Mouse (Mus musculus) neural tube, embryonic 11.5 days (tissue): ENCODE data around the gene Defb41. TPM values are rescaled to one million over a fixed set of nuclear protein-coding genes. Genes with fewer than 3 reads are reported as not detected.

ENCODE experiments used
- ATAC-seq: fragments of 200-750 bp; cut with Nextera tagmentation; 2 replicates; pipeline ENCODE4 v1.8.0; 2017; ENCODE audit warnings: moderate number of reproducible peaks, mild to moderate bottlenecking, moderate TSS enrichment, moderate library complexity; ENCODE audit not compliant: insufficient read depth, low FRiP score, low TSS enrichment
- DNase-seq: peaks from one replicate; pipeline ENCODE4 v3.0.0-alpha.2; 2015; ENCODE audit warnings: low spot score
- H3K27ac ChIP-seq: fragments of 300-500 bp; sonication (generic); 2 replicates; pipeline ENCODE4 v1.5.1; 2014; ENCODE audit warnings: low read depth, mild to moderate bottlenecking, low read length
- H3K27me3 ChIP-seq: fragments of 300-500 bp; sonication (generic); 2 replicates; pipeline ENCODE4 v1.6.1; 2014; ENCODE audit warnings: mild to moderate bottlenecking, low read length, mixed read lengths; ENCODE audit not compliant: control insufficient read depth, insufficient read depth
- H3K36me3 ChIP-seq: fragments of 300-500 bp; sonication (generic); 2 replicates; pipeline ENCODE4 v1.6.1; 2014; ENCODE audit warnings: mild to moderate bottlenecking, low read length, moderate library complexity, mixed read lengths; ENCODE audit not compliant: control insufficient read depth, insufficient read depth
- H3K4me1 ChIP-seq: fragments of 300-500 bp; sonication (generic); 2 replicates; pipeline ENCODE4 v1.6.1; 2014; ENCODE audit warnings: low read length, mixed read lengths; ENCODE audit not compliant: control insufficient read depth, insufficient read depth
- H3K4me2 ChIP-seq: fragments of 300-500 bp; sonication (generic); 2 replicates; pipeline ENCODE4 v1.6.1; 2014; ENCODE audit warnings: low read depth, mild to moderate bottlenecking, moderate library complexity
- H3K4me3 ChIP-seq: fragments of 300-500 bp; sonication (generic); 2 replicates; pipeline ENCODE4 v1.5.1; 2014; ENCODE audit warnings: low read depth, low read length
- H3K9ac ChIP-seq: fragments of 300-500 bp; sonication (generic); 2 replicates; pipeline ENCODE4 v1.6.1; 2014; ENCODE audit warnings: mild to moderate bottlenecking, low read length
- H3K9me3 ChIP-seq: fragments of 300-500 bp; sonication (generic); 2 replicates; pipeline ENCODE4 v1.6.1; 2016; ENCODE audit warnings: low read length; ENCODE audit not compliant: control insufficient read depth
- WGBS: fragments of 180-500 bp; shearing (Covaris S2); extraction: QIAGEN DNeasy Blood & Tissue Kit; methylation state at CpG from one replicate; pipeline ENCODE4 v1.1.7; 2014; 5-methylcytosine and 5-hydroxymethylcytosine counted together
- polyA plus RNA-seq: library from polyadenylated mRNA; unstranded; fragments of >200 nt; fragmentation: Nextera tagmentation; extraction: Ambion mirVana; gene quantifications from 2 replicates; pipeline ENCODE4 v1.2.1, GENCODE M21; 2014

Defb41 gene
- polyA plus RNA-seq, result not detected in 2 replicates

GRCm38 (mm10) chr1:18265038-18265437, at the start of gene Defb41:
Gene Defb41, minus strand, starts transcription at chr1:18265138.
- H3K36me3 ChIP-seq, result no peaks in the 10 kb centered on the region
- ATAC-seq (no peak), DNase-seq (no peak)
- H3K27me3 ChIP-seq, result no peaks in the 10 kb centered on the region
- no peak within 1 kb of the TSS for H3K27ac ChIP-seq
- H3K9me3 ChIP-seq, result no peaks in the 10 kb centered on the region
- no peak within 1 kb of the TSS for H3K4me2 ChIP-seq
- no peak within 1 kb of the TSS for H3K9ac ChIP-seq
- H3K4me1 ChIP-seq, result no peaks in the 10 kb centered on the region
- H3K4me3 ChIP-seq, result no peak within 1 kb of the TSS

- WGBS, result 84% methylated on average over 4 of the region's 4 CpGs
- Histone ChIP-seq H3K36me3 (no peaks in the 10 kb centered on the region), H3K4me3 (no peak overlapping the region), H3K4me1 (no peaks in the 10 kb centered on the region), H3K4me2 (no peak overlapping the region), H3K27me3 (no peaks in the 10 kb centered on the region), H3K9ac (no peak overlapping the region), H3K9me3 (no peaks in the 10 kb centered on the region), H3K27ac (no peak overlapping the region)
- DNase-seq (no peak), ATAC-seq (no peak)
Measured at GRCm38 (mm10) chr1:18308474-18308829, 43.5 kb upstream of the Defb41 start.

GRCm38 (mm10) chr1:18307545-18308473, 42.9 kb upstream of the Defb41 start:
- WGBS, result 85% methylated on average over 12 of the region's 12 CpGs
- ATAC-seq (no peak), DNase-seq (no peak)
- Histone ChIP-seq H3K27me3 (no peaks in the 10 kb centered on the region), H3K27ac (no peak overlapping the region), H3K4me2 (no peak overlapping the region), H3K4me1 (no peaks in the 10 kb centered on the region), H3K9ac (no peak overlapping the region), H3K9me3 (no peaks in the 10 kb centered on the region), H3K4me3 (no peak overlapping the region), H3K36me3 (no peaks in the 10 kb centered on the region)

- H3K36me3 ChIP-seq, result no peaks in the 10 kb centered on the region
- WGBS, result 44% methylated on average over 4 of the region's 4 CpGs
- H3K9me3 ChIP-seq, result no peaks in the 10 kb centered on the region
- no peak for DNase-seq
- no peak overlapping the region for H3K27ac ChIP-seq
- H3K9ac ChIP-seq, result no peak overlapping the region
- no peak overlapping the region for H3K4me3 ChIP-seq
- ATAC-seq, result no peak
- no peaks in the 10 kb centered on the region for H3K27me3 ChIP-seq
- no peak overlapping the region for H3K4me2 ChIP-seq
- no peaks in the 10 kb centered on the region for H3K4me1 ChIP-seq
Measured at GRCm38 (mm10) chr1:18292515-18292914, 27.6 kb upstream of the Defb41 start.

- H3K4me2 ChIP-seq, result no peak overlapping the region
- WGBS, result 40% methylated on average over 3 of the region's 3 CpGs
- no peak overlapping the region for H3K9ac ChIP-seq
- H3K27me3 ChIP-seq, result no peaks in the 10 kb centered on the region
- DNase-seq, result no peak
- no peak for ATAC-seq
- H3K4me1 ChIP-seq, result no peaks in the 10 kb centered on the region
- no peaks in the 10 kb centered on the region for H3K36me3 ChIP-seq
- no peak overlapping the region for H3K4me3 ChIP-seq
- H3K27ac ChIP-seq, result no peak overlapping the region
- H3K9me3 ChIP-seq, result no peaks in the 10 kb centered on the region
Measured at GRCm38 (mm10) chr1:18288860-18289259, 23.9 kb upstream of the Defb41 start.

- Histone ChIP-seq H3K27me3 (no peaks in the 10 kb centered on the region), H3K4me1 (no peaks in the 10 kb centered on the region)
- no peak for DNase-seq
Measured at GRCm38 (mm10) chr1:18287371-18287770, 22.4 kb upstream of the Defb41 start.

GRCm38 (mm10) chr1:18271095-18271494, 6.2 kb upstream of the Defb41 start:
- no peak overlapping the region for H3K4me3 ChIP-seq
- no peaks in the 10 kb centered on the region for H3K36me3 ChIP-seq
- H3K9ac ChIP-seq, result no peak overlapping the region
- H3K9me3 ChIP-seq, result no peaks in the 10 kb centered on the region
- no peaks in the 10 kb centered on the region for H3K27me3 ChIP-seq
- 90% methylated on average over 4 of the region's 4 CpGs for WGBS
- no peaks in the 10 kb centered on the region for H3K4me1 ChIP-seq
- ATAC-seq, result no peak
- DNase-seq, result no peak
- H3K4me2 ChIP-seq, result no peak overlapping the region
- H3K27ac ChIP-seq, result no peak overlapping the region

More at GRCm38 (mm10) chr1:18287371-18287770, 22.4 kb upstream of the Defb41 start:
- H3K36me3 ChIP-seq, result no peaks in the 10 kb centered on the region
- H3K9me3 ChIP-seq, result no peaks in the 10 kb centered on the region
- H3K4me3 ChIP-seq, result no peak overlapping the region
- no peak overlapping the region for H3K9ac ChIP-seq
- no peak overlapping the region for H3K27ac ChIP-seq
- ATAC-seq, result no peak
- H3K4me2 ChIP-seq, result no peak overlapping the region

GRCm38 (mm10) chr1:18268845-18269244, 3.9 kb upstream of the Defb41 start:
- H3K4me1 ChIP-seq, result no peaks in the 10 kb centered on the region
- no peaks in the 10 kb centered on the region for H3K27me3 ChIP-seq
- ATAC-seq (no peak), DNase-seq (no peak)
- WGBS, result 74% methylated on average over 5 of the region's 5 CpGs
- H3K36me3 ChIP-seq, result no peaks in the 10 kb centered on the region
- H3K4me2 ChIP-seq, result no peak overlapping the region
- H3K9ac ChIP-seq, result no peak overlapping the region
- no peak overlapping the region for H3K4me3 ChIP-seq
- no peaks in the 10 kb centered on the region for H3K9me3 ChIP-seq
- no peak overlapping the region for H3K27ac ChIP-seq
